Mouse (Mus musculus): ENCODE results near the gene Slc6a12. TPM values are rescaled to one million over a fixed set of nuclear protein-coding genes. Genes with fewer than 3 reads are reported as not detected.
A peak's percentile ranks its signal among the peaks of the same experiment; 100 is the strongest.

Gene Slc6a12
- total RNA-seq, 2 experiments from 2014 or later, result 1.5 to 1.7 TPM

DNA sequence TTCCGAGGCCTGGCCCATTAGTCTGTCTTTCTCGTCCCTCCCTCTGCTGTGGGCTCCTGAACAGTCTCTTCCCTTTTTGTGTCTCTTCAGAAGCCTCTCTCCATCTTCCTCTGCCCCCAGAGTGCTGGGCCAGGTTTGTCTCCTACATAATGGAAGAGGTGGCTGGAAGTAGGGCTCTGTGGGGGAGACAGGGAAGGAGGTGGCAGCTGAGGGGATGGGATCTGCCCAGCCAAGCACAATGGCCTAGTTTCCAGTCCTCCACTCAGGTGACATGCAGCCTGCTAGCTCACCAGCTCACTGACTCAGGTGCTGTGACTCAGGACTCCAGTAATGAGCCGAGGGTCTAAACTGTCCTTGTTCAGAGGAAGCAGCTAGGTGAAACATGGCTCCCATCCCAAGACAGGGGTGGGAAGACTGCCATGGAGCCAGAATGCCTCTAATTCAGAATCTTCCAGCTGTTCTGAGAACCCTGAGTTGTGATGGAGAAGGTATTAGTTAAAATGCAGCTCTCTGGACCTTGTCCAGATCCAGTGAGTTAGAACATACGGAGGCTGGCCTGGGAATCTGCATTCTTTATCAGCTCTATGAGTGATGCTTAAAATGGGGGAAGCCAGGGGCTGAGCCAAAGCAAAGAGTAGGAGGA, 49.9 kb downstream of the Slc6a12 start:
- peak in 1 of 2 experiments; percentile 19 for DNase-seq (ENCODE audit: extremely low spot score in 1 of 2, low spot score in 2 of 2)
- intact Hi-C loops (cut with DNase I), result no loop called here

DNA sequence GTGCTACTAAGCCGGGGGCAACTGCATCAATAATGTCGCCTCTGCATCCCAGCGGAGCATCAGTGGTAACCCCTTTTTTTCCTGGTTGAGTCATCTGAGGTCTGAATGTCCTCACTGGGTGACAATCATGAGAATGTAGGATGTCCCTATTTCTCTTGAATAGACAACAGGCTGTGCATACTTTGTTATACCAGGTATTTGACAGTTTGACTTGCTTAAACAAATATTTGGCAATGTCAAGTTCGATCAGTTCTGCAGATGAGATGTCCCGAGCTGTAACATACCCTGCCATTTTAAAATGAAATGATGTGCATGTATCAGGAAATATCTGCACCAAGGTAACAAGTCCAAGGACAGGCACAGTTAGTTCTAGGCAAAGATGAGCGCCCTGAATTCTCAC, 58.3 kb downstream of the Slc6a12 start:
- DNase-seq (ENCODE audit: extremely low spot score in 1 of 2, low spot score in 2 of 2), result no peak
- intact Hi-C loops (cut with DNase I), result no loop called here

DNA sequence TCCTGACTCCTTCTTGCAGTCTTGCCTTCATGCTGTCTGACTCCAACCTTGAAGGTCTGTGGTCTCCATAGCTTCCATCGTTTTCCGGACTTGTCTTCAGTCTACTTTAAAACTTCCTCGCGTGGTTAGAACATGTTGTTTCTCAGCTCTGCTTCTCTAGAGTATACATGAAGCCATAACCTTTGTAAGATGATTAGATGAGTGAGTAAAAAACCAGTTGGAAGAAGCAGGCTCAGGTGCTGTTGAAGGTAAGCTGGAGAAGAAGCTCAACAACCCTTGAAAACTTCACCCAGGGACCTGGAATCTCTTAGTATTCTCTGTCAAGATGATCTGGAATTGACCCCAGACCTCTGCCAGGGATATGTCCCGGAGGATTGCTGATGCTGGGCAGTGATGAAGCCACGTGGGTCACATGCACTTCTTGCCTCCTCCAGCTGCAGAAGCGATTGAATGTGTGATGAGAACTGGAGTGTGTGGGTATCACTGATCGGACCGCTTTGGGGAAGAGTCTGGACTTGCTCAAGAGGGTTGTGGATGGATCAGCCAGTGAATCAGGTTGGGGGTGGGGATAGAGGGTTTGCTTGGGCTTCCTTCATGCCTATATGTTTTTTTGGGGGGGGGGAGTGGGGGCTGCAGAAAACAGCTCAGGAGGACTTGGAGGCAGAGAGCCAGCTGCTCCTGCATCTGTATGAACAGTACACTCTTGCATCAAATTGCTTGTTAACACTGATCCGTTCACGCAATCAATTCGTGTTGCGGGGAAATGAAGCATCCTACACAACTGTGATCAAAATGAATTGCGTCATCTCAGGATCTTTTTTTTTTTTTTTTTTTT, 59.2 kb downstream of the Slc6a12 start:
- intact Hi-C loops (cut with DNase I), result no loop called here
- DNase-seq (ENCODE audit: extremely low spot score in 1 of 2, low spot score in 2 of 2), result peak in 1 of 2 experiments; percentile 15

DNA sequence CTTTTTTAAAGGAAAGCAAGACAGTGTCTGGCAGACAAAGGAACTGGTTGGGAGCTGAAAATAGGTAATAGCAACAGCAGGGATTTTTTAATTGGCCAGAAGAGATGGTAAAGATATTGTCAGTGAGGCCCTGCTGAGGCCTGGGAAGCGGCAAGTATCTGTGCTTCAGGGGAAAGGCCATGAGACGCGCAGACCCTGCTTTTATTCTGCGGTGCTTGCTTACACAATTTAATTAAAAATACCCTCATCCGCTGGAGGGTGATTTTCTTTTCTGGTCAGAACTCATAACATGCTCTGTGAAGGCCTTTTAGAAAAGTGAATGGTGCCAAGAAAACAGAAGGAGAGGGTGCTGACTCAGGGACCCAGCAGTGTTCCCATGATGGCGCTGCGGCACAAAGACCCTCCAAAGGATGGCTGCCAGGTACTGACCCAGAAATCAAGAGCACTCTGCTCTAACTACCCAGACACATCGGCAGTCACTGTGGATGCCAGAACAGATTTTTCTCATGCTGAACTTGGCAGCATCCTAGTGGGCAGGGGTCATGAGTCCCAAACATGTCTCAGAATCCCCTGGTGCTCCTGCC, 59.9 kb downstream of the Slc6a12 start:
- intact Hi-C loops (cut with DNase I), result no loop called here
- DNase-seq (ENCODE audit: extremely low spot score in 1 of 2, low spot score in 2 of 2), result peak in 1 of 2 experiments; percentile 13

DNA sequence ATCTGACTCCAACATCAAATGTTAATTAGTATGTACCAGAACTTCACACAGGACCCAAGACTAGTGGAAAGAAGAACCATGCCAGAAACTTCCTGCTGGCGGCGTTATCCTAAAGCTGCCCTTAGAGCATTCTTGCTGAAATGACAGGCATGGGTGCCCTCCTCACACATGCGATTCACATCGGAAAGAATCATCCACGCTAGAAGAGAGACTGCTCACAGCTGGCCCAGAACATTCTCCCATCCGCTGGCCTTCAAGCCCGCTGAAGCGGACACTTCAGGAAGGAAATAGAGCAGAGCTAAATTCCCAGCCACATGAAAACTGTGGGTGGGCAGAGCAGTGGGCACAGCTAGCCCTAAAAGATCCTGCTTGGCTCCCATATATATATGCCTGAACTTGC, 62.4 kb downstream of the Slc6a12 start:
- DNase-seq (ENCODE audit: extremely low spot score in 1 of 2, low spot score in 2 of 2), result peak in 1 of 2 experiments; percentile 16
- intact Hi-C loops (cut with DNase I), result no loop called here

DNA sequence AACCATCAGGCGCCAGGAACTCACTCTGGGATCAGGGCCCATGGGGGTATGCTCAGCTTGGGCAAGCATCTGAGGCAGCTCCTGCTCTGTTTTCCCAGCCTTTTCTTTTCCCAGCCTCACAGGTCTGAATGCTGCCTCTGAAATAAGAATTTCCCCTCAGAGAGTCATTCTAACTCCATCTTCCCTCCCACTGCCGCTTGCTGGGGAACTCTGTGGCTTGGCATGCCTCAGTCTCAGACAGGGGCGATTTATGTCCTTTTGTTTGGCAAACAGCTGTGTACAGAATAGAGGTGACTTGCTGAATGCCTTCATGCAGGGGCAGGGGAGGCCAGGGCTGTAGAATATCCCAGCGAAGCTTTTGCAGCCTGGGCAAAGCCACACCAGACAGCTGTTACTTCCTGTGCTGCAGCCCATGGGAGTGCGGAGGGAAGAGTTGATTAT, 64.7 kb downstream of the Slc6a12 start:
- intact Hi-C loops (cut with DNase I), result no loop called here
- peak in 1 of 2 experiments; percentile 28 for DNase-seq (ENCODE audit: extremely low spot score in 1 of 2, low spot score in 2 of 2)

DNA sequence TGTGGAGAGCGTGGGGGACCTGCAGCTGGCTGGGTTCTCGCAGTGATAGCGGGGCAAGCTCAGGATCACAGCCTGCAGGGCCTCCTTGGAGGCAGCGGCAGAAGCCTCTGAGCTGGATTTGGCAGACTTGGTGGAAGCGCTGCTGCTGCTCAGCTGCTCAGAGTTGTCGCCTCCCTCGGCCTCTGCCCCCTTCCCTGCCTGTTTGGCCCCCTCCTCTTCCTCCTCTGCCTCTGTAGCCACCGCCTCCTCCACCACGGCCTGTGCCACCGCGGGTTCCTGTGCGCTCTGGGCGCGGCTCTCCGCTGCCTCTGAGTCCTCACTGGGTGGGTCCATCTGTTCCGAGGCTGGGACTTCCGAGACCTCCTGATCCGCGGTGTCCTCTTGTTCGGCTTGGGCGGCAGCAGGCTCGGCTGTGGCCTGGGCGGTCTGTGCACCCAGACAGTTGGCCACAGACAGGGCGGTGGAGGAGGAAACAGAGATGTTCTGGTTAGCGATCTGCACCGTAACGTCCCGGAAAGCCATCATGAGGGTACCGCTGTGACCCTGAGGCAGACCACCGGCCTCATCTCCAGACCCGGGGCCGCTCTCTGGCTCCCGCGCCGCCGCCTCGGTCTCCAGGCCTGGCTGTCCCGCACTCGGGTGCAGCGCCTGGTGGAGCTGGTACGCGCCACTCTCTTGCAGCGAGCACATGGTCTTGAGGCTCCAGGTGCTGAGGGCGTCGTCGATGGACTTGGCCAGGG, 69.9 kb downstream of the Slc6a12 start:
- peak in 1 of 2 experiments; percentile 39 for DNase-seq (ENCODE audit: extremely low spot score in 1 of 2, low spot score in 2 of 2)
- intact Hi-C loops (cut with DNase I), result no loop called here

Small RNA genes lying within 50 kb of the gene (microRNA-seq; reads per million reads assigned to microRNA genes)
- not detected for gene Gm24855

Other genes with a start within 250 kb of the Slc6a12 start
- gene Mical3, start 212.1 kb upstream of the Slc6a12 start, total RNA-seq (2021), result 100 to 1,000 TPM; 110 to 111 TPM
- gene Pex26, start 159.4 kb upstream of the Slc6a12 start, total RNA-seq (2021), result 10 to 100 TPM; 13.9 to 15.1 TPM
- gene Tuba8, start 132.4 kb upstream of the Slc6a12 start, total RNA-seq (2021), result 1 to 10 TPM; 2.8 TPM
- under 1 TPM in 1 of 2 experiments, not detected in 1; 0.19 TPM for gene Usp18, start 97.2 kb upstream of the Slc6a12 start, total RNA-seq (2021)
- 10 to 100 TPM; 14.5 to 17.8 TPM for gene Slc6a13, start 42.8 kb upstream of the Slc6a12 start, total RNA-seq (2021)
- 10 to 100 TPM; 47.8 to 49.0 TPM for gene Iqsec3, start 130.6 kb downstream of the Slc6a12 start, total RNA-seq (2021)